Mouse (Mus musculus): ENCODE measurements around the gene Tut7. TPM values are rescaled to one million over a fixed set of nuclear protein-coding genes. Genes with fewer than 3 reads are reported as not detected.
A peak's percentile ranks its signal among the peaks of the same experiment; 100 is the strongest.

Gene Tut7
- total and polyA plus RNA-seq, 2 experiments from 2014 or later = 36.8 to 51.2 TPM

DNA sequence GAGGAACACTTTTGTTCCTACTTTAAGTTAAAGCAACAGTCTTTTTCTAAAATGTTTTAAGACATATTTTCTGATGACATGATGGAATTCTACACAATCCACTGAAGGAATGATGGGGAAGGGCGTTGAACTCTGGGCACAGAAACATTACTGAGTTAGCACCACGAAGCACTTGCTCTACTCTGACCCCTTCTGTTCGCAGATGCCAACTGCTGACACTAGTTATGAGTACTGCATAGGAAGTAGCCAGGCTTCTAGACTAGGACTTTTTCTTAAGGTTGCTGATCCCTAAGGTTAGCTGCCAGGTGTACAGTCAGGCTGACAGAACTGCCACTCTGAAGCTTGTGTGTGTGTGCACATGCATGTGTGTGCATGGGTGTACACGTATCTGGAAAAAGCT, 43.7 kb downstream of the Tut7 start:
- Histone ChIP-seq H3K9ac (no peak overlapping the region), H3K27me3 (ENCODE audit: insufficient read depth, low read length) (no peaks in the 10 kb centered on the region), H3K9me3 (ENCODE audit: low read length) (no peaks in the 10 kb centered on the region), H3K4me3 (ENCODE audit: low read depth, low read length) (no peak overlapping the region), H3K36me3 (ENCODE audit: insufficient read depth) (peaks cover 87% of the 10 kb centered on the region), H3K4me2 (ENCODE audit: low read depth) (no peak overlapping the region), H3K4me1 (ENCODE audit: insufficient read depth) (no peaks in the 10 kb centered on the region), H3K27ac (ENCODE audit: low read depth, low read length) (no peak overlapping the region)
- DNase-seq = peak; percentile 6
- 90% methylated on average over 4 of the region's 4 CpGs for whole genome bisulfite sequencing
- no peak; the same call in 1 of the 2 replicates for ATAC-seq
- TF ChIP-seq CTCF (IDR thresholded peaks at IDR 0.05; ENCODE audit: low read depth) = peak; percentile 30; the same call in 1 of the 2 replicates

- H3K9ac ChIP-seq = no peak overlapping the region
- no peak for TF ChIP-seq CTCF (IDR thresholded peaks at IDR 0.05; ENCODE audit: low read depth)
- peaks cover 56% of the 10 kb centered on the region for H3K36me3 ChIP-seq (ENCODE audit: insufficient read depth)
- no peaks in the 10 kb centered on the region for H3K27me3 ChIP-seq (ENCODE audit: insufficient read depth, low read length)
- H3K4me2 ChIP-seq (ENCODE audit: low read depth) = no peak overlapping the region
- DNase-seq (no peak), ATAC-seq (no peak)
- H3K27ac ChIP-seq (ENCODE audit: low read depth, low read length) = no peak overlapping the region
- H3K4me3 ChIP-seq (ENCODE audit: low read depth, low read length) = no peak overlapping the region
- no peaks in the 10 kb centered on the region for H3K9me3 ChIP-seq (ENCODE audit: low read length)
- WGBS = 79% methylated on average over 3 of the region's 3 CpGs
- peaks cover 7% of the 10 kb centered on the region; the same call in 1 of the 2 replicates for H3K4me1 ChIP-seq (ENCODE audit: insufficient read depth)
These were observed 47.8 kb downstream of the Tut7 start for GRCm38 (mm10) chr13:59775168-59775567.

GRCm38 (mm10) chr13:59771257-59771656, 51.7 kb downstream of the Tut7 start:
- Histone ChIP-seq H3K4me3 (ENCODE audit: low read depth, low read length) (no peak overlapping the region), H3K27me3 (ENCODE audit: insufficient read depth, low read length) (no peaks in the 10 kb centered on the region), H3K36me3 (ENCODE audit: insufficient read depth) (peaks cover 21% of the 10 kb centered on the region), H3K9me3 (ENCODE audit: low read length) (no peaks in the 10 kb centered on the region), H3K4me1 (ENCODE audit: insufficient read depth) (peaks cover 19% of the 10 kb centered on the region), H3K4me2 (ENCODE audit: low read depth) (no peak overlapping the region), H3K27ac (ENCODE audit: low read depth, low read length) (peak overlapping the region; percentile 91; the same call in 1 of the 2 replicates), H3K9ac (peak overlapping the region; percentile 70; the same call in 1 of the 2 replicates)
- ATAC-seq (no peak), DNase-seq (peak; percentile 55)
- WGBS = 51% methylated on average over 9 of the region's 9 CpGs
- TF ChIP-seq CTCF (IDR thresholded peaks at IDR 0.05; ENCODE audit: low read depth) = no peak

- Histone ChIP-seq H3K4me1 (ENCODE audit: insufficient read depth) (peaks cover 19% of the 10 kb centered on the region), H3K4me3 (ENCODE audit: low read depth, low read length) (peak overlapping the region; percentile 83), H3K27me3 (ENCODE audit: insufficient read depth, low read length) (no peaks in the 10 kb centered on the region), H3K9ac (peak overlapping the region; percentile 70), H3K9me3 (ENCODE audit: low read length) (no peaks in the 10 kb centered on the region), H3K27ac (ENCODE audit: low read depth, low read length) (peak overlapping the region; percentile 91), H3K4me2 (ENCODE audit: low read depth) (peak overlapping the region; percentile 75), H3K36me3 (ENCODE audit: insufficient read depth) (peaks cover 19% of the 10 kb centered on the region)
- TF ChIP-seq CTCF (IDR thresholded peaks at IDR 0.05; ENCODE audit: low read depth) = no peak
- no peak for ATAC-seq
- DNase-seq = no peak
- WGBS = 66% methylated on average over 9 of the region's 9 CpGs
These were observed 52.1 kb downstream of the Tut7 start for GRCm38 (mm10) chr13:59770847-59771246.

GRCm38 (mm10) chr13:59770164-59770562, 52.8 kb downstream of the Tut7 start:
- WGBS = under 1% methylated on average over 28 of the region's 28 CpGs
- no peaks in the 10 kb centered on the region for H3K9me3 ChIP-seq (ENCODE audit: low read length)
- H3K9ac ChIP-seq = peak overlapping the region; percentile 70
- peak overlapping the region; percentile 91 for H3K27ac ChIP-seq (ENCODE audit: low read depth, low read length)
- peaks cover 19% of the 10 kb centered on the region for H3K4me1 ChIP-seq (ENCODE audit: insufficient read depth)
- DNase-seq (peak; percentile 94), ATAC-seq (peak; percentile 88)
- peak overlapping the region; percentile 75 for H3K4me2 ChIP-seq (ENCODE audit: low read depth)
- H3K4me3 ChIP-seq (ENCODE audit: low read depth, low read length) = peak overlapping the region; percentile 83
- no peaks in the 10 kb centered on the region for H3K27me3 ChIP-seq (ENCODE audit: insufficient read depth, low read length)
- peak; percentile 62 for TF ChIP-seq CTCF (IDR thresholded peaks at IDR 0.05; ENCODE audit: low read depth)
- H3K36me3 ChIP-seq (ENCODE audit: insufficient read depth) = peaks cover 13% of the 10 kb centered on the region

DNA sequence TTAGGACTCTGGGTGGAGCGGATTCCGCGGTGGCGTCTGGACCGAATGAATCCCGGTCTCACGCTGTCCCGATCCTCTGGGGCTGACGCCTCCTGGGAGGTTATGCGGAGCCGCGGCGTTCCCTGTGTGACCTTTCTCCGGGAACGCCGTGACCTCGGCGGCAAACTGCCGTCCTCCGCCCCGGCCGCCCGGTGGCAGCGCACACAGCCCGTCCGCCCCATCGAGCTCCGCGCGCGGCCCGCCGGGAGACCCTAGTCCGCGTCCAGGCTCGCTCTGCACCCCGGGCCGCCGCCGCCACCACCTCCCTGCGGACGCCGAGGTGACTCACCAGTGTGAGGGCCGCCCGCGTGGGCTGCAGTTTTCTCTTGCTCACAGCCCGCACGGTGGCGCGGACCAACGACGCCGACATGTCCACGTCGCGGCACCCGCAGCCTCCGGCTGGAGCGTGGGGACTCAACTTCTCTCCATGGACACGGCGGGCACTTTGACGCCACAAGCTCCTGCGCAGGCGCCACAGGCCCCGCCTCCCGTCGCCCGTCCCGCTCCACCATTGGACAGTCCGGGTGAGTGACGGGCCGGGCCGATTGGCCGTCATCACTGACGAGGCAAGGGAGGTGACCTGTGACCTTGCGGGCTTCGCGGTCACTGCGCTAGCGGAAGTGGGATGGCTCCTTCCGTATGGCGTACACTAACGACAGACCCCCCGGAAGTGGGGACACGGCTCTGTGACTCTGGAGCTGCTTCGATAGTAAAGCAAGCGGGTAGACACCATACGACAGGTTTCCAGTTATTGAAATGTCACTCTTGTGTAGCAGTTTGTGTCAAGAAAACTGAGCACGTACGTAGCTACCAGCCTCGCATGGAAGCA, 53.4 kb downstream of the Tut7 start, which contains the start of gene Isca1:
Gene Isca1 (minus strand): TSS at position 515 of the 868 bp plus-strand sequence.
- Histone ChIP-seq H3K4me1 (ENCODE audit: insufficient read depth) (peaks cover 19% of the 10 kb centered on the region), H3K9me3 (ENCODE audit: low read length) (no peaks in the 10 kb centered on the region), H3K4me3 (ENCODE audit: low read depth, low read length) (peak within 1 kb of the TSS; percentile 83), H3K4me2 (ENCODE audit: low read depth) (peak within 1 kb of the TSS; percentile 75), H3K9ac (peak within 1 kb of the TSS; percentile 70), H3K27me3 (ENCODE audit: insufficient read depth, low read length) (no peaks in the 10 kb centered on the region), H3K36me3 (ENCODE audit: insufficient read depth) (peaks cover 8% of the 10 kb centered on the region), H3K27ac (ENCODE audit: low read depth, low read length) (peak within 1 kb of the TSS; percentile 91)
- peak; percentile 96 for ATAC-seq
- under 1% methylated on average over 87 of the region's 91 CpGs for WGBS
- peak; percentile 33; the same call in 1 of the 2 replicates for TF ChIP-seq CTCF (IDR thresholded peaks at IDR 0.05; ENCODE audit: low read depth)
- DNase-seq = peak; percentile 99

DNA sequence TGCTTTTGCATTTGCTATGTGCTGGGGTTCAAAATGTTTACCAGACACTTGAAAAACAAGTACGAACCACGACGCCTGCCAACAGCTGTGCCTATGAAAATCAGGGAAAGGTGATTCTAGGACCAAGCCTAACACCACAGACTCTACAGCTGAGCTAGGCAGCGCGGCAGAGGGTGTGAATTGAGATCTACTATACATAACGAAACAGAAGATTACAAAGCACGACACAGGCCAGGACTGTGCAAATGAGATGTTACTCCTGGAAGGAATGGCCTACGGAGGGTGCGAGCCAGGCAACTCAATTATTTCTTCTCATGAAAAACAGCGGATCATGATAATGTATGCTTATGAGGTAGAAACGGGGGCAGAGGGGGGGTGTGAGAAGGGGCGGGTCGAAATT, 54.4 kb downstream of the Tut7 start:
- Histone ChIP-seq H3K4me1 (ENCODE audit: insufficient read depth) (peaks cover 19% of the 10 kb centered on the region), H3K9ac (peak overlapping the region; percentile 70; the same call in 1 of the 2 replicates), H3K27ac (ENCODE audit: low read depth, low read length) (no peak overlapping the region), H3K27me3 (ENCODE audit: insufficient read depth, low read length) (no peaks in the 10 kb centered on the region), H3K4me2 (ENCODE audit: low read depth) (peak overlapping the region; percentile 75), H3K4me3 (ENCODE audit: low read depth, low read length) (peak overlapping the region; percentile 83), H3K36me3 (ENCODE audit: insufficient read depth) (peaks cover 8% of the 10 kb centered on the region), H3K9me3 (ENCODE audit: low read length) (no peaks in the 10 kb centered on the region)
- WGBS = 35% methylated on average over 13 of the region's 13 CpGs
- DNase-seq = no peak
- no peak for ATAC-seq
- TF ChIP-seq CTCF (IDR thresholded peaks at IDR 0.05; ENCODE audit: low read depth) = no peak

Measured in forebrain, postnatal 0 days (tissue).